Mouse (Mus musculus): ENCODE measurements around the gene Igbp1b. TPM values are rescaled to one million over a fixed set of nuclear protein-coding genes. Genes with fewer than 3 reads are reported as not detected.

The Igbp1b gene
- not detected in 2 replicates for polyA plus RNA-seq (2015; fragmentation: Nextera tagmentation; extraction: Ambion mirVana)

DNA sequence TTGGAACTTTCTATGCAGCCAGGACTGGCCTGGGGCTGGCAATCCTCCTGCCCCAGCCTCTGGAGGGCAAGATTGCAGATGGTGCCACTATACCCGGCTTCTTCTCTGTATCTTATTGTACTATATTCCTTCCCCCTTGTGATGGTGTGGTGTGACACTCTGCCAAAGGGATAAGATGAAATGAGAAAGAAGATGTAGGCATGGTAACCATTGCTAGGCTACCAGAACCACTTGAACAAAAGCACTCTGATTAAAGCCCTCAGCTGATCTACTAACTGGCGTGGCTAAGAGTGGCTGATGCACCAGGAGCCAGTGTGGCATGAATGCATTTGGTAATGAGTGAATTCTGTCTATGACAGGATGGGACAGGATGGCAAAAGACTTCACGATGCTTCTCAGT is at the start of gene Igbp1b:
Gene Igbp1b, minus strand, starts transcription at position 29 of the 400 bp plus-strand sequence.
- H3K36me3 ChIP-seq = no peaks in the 10 kb centered on the region
- ATAC-seq (ENCODE audit: low read depth) (no peak), DNase-seq (no peak)
- no peak within 1 kb of the TSS for H3K4me2 ChIP-seq
- no peaks in the 10 kb centered on the region for H3K27me3 ChIP-seq
- WGBS (ENCODE audit: insufficient replicate concordance) = 58% methylated on average over 3 of the region's 3 CpGs
- H3K27ac ChIP-seq = no peak within 1 kb of the TSS
- H3K9me3 ChIP-seq (replicated peaks) = no peaks in the 10 kb centered on the region
- H3K9ac ChIP-seq = no peak within 1 kb of the TSS
- no peaks in the 10 kb centered on the region for H3K4me1 ChIP-seq (replicated peaks)
- H3K4me3 ChIP-seq (replicated peaks) = no peak within 1 kb of the TSS

DNA sequence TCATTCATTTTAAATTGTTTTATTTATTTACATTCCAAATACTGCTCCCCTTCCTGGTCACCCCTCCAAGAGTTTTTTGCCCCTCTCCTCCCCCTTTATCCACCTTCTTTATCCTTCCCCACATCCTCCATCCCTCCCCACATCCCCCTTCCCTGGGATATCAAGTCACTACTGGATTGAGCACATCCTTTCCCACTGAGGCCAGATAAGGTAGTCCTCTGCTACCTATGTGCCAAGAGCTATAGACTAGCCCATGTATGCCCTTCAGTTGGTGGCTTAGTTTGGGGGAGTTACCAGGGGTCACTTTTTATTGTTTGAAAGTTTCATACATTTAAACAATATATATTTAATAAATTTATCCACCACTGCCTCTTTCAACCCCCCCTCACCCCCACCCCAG is 24.6 kb upstream of the Igbp1b start:
- Histone ChIP-seq H3K27me3 (no peaks in the 10 kb centered on the region), H3K9me3 (replicated peaks) (no peaks in the 10 kb centered on the region), H3K4me3 (replicated peaks) (no peak overlapping the region), H3K27ac (no peak overlapping the region), H3K4me1 (replicated peaks) (no peaks in the 10 kb centered on the region), H3K36me3 (no peaks in the 10 kb centered on the region), H3K4me2 (no peak overlapping the region), H3K9ac (no peak overlapping the region)
- DNase-seq (no peak), ATAC-seq (ENCODE audit: low read depth) (no peak)

DNA sequence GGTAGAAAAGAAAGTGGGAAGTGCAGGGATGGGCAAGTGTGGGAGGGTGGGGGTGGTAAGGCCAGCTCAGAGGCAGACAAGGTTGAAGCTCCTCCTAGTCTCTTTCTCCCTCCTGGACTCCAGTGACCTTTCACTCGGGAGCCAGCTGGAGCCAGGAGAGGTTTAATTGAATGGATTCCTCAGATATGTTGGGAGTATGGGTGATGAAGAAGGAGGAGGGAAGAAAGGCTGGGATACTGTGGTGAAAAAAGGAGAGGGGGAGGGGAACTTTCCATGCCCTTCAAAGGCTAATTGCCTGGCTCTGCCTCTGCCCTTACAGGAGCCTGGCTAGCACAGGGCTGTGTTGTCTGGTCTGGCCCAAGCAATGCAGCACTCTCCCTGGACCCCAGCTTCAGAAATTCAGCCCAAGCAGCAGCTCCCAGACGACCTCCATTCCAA is 14.4 kb upstream of the Igbp1b start:
- Histone ChIP-seq H3K36me3 (no peaks in the 10 kb centered on the region), H3K9ac (no peak overlapping the region), H3K4me1 (replicated peaks) (no peaks in the 10 kb centered on the region), H3K4me3 (replicated peaks) (no peak overlapping the region), H3K9me3 (replicated peaks) (no peaks in the 10 kb centered on the region), H3K27me3 (no peaks in the 10 kb centered on the region), H3K27ac (no peak overlapping the region), H3K4me2 (no peak overlapping the region)
- WGBS (ENCODE audit: insufficient replicate concordance) = 13% methylated on average over 2 of the region's 2 CpGs
- ATAC-seq (ENCODE audit: low read depth) (no peak), DNase-seq (no peak)

DNA sequence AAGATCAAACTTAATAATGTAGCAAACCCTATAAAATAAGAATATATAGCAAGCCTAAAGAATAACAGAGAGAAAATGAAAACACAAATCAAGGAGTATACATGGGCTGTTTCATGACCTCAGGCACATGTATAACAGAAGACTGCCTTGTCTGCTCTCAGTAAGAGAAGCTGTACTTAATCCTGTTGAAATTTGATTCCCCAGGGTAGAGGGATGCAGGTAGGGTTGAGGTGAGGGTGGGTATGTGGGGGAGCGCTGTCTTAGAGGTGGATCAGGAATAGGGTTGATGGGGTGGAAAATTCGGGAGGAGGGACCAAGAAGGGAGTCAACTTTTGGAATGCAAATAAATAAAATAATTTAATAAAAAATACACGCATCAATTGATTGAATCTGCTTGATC is 7.1 kb upstream of the Igbp1b start:
- WGBS (ENCODE audit: insufficient replicate concordance) = 52% methylated on average over 3 of the region's 3 CpGs
- Histone ChIP-seq H3K36me3 (no peaks in the 10 kb centered on the region), H3K4me2 (no peak overlapping the region), H3K9ac (no peak overlapping the region), H3K9me3 (replicated peaks) (no peaks in the 10 kb centered on the region), H3K27ac (no peak overlapping the region), H3K4me3 (replicated peaks) (no peak overlapping the region), H3K27me3 (no peaks in the 10 kb centered on the region), H3K4me1 (replicated peaks) (no peaks in the 10 kb centered on the region)
- no peak for DNase-seq
- no peak for ATAC-seq (ENCODE audit: low read depth)

- DNase-seq (no peak), ATAC-seq (ENCODE audit: low read depth) (no peak)
- Histone ChIP-seq H3K9me3 (replicated peaks) (peaks cover 3% of the 10 kb centered on the region; the same call in 1 of the 2 replicates), H3K4me3 (replicated peaks) (no peak overlapping the region), H3K9ac (no peak overlapping the region), H3K36me3 (no peaks in the 10 kb centered on the region), H3K27me3 (no peaks in the 10 kb centered on the region), H3K4me2 (no peak overlapping the region), H3K4me1 (replicated peaks) (no peaks in the 10 kb centered on the region), H3K27ac (no peak overlapping the region)
- WGBS (ENCODE audit: insufficient replicate concordance) = 64% methylated on average over 2 of the region's 2 CpGs
These were observed 12.7 kb downstream of the Igbp1b start for GRCm38 (mm10) chr6:138645604-138646003.

- ATAC-seq (ENCODE audit: low read depth) = no peak
- 37% methylated on average over 4 of the region's 4 CpGs for WGBS (ENCODE audit: insufficient replicate concordance)
These were observed 19.0 kb downstream of the Igbp1b start for GRCm38 (mm10) chr6:138639351-138639750.

DNA sequence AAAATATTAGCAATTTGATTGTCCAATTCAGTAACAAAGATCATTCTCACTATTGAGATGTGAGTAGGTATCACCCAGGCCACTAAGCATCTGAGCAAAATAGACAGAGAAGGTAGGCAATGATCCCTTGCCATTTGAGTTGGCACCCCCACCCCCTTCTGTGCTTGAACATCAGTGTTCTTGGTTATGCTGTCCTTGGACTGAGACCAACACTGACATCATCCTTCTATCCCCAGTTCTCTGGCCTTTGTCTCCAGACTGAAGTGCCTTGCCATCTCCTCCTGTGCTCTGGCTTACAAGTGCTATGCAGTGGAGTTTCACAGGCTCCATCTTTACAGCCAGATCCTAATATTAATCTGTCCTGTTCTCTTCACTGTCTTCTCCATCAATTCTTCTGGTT is 37.6 kb downstream of the Igbp1b start:
- no peak overlapping the region for H3K4me2 ChIP-seq
- H3K27ac ChIP-seq = no peak overlapping the region
- H3K4me3 ChIP-seq (replicated peaks) = no peak overlapping the region
- H3K9ac ChIP-seq = no peak overlapping the region
- no peak for DNase-seq
- H3K36me3 ChIP-seq = no peaks in the 10 kb centered on the region
- H3K4me1 ChIP-seq (replicated peaks) = no peaks in the 10 kb centered on the region
- no peaks in the 10 kb centered on the region for H3K27me3 ChIP-seq
- no peak for ATAC-seq (ENCODE audit: low read depth)
- H3K9me3 ChIP-seq (replicated peaks) = no peaks in the 10 kb centered on the region; the same call in 1 of the 2 replicates

More at GRCm38 (mm10) chr6:138639351-138639750, 19.0 kb downstream of the Igbp1b start:
- H3K9ac ChIP-seq = no peak overlapping the region
- no peaks in the 10 kb centered on the region for H3K36me3 ChIP-seq
- H3K4me1 ChIP-seq (replicated peaks) = no peaks in the 10 kb centered on the region
- DNase-seq = no peak
- H3K27me3 ChIP-seq = no peaks in the 10 kb centered on the region
- 0 out of 2 replicates have a peak, but pooled peaks cover 8% of the 10 kb centered on the region for H3K9me3 ChIP-seq (replicated peaks)
- H3K4me2 ChIP-seq = no peak overlapping the region
- H3K27ac ChIP-seq = no peak overlapping the region
- no peak overlapping the region for H3K4me3 ChIP-seq (replicated peaks)

DNA sequence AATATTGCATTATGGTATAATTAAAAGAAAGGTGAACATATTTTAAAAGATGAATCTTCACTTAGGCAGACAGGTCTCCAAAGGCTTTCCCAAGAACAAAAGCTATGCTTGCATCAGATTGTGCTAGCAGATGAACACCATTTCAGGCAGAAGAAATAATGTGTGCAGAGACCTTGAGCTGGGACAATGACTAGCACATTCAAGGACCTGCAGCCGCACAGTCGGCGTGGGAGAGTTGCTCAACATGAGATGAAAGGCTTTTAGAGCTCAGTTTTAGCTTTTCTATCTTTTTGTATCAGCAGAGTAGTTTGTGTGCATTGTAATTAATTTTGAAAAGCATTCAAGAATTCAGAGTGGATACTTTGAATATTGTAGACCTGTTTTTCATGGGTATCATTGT is 39.9 kb downstream of the Igbp1b start:
- no peak for ATAC-seq (ENCODE audit: low read depth)

More for the DNA sequence above, 39.9 kb downstream of the Igbp1b start:
- Histone ChIP-seq H3K27me3 (no peaks in the 10 kb centered on the region), H3K9me3 (replicated peaks) (no peaks in the 10 kb centered on the region; the same call in 1 of the 2 replicates), H3K4me1 (replicated peaks) (no peaks in the 10 kb centered on the region), H3K4me2 (no peak overlapping the region), H3K4me3 (replicated peaks) (no peak overlapping the region), H3K36me3 (no peaks in the 10 kb centered on the region), H3K9ac (no peak overlapping the region), H3K27ac (no peak overlapping the region)
- DNase-seq = no peak
- WGBS (ENCODE audit: insufficient replicate concordance) = 60% methylated on average over 3 of the region's 3 CpGs

Other genes starting within 250 kb of the Igbp1b start
- 0.21 TPM in 1 of 2 replicates, not detected in the other for gene Lmo3, start 76.6 kb downstream of the Igbp1b start, polyA plus RNA-seq (2015; fragmentation: Nextera tagmentation; extraction: Ambion mirVana)

Data from liver, embryonic 13.5 days (tissue).